In genomic region chr2:61344556-61345131, GRCm38 (mm10) we compare ENCODE assay signal across 8 mouse cellular contexts.
A peak's percentile ranks its signal among the peaks of the same experiment; 100 is the strongest.
DNase-seq lines count a peak whose midpoint lies in the region; ATAC-seq and TF ChIP-seq lines count a peak whose summit lies in the region.

No protein-coding gene starts in this region.

- H3K9ac ChIP-seq in forebrain, embryonic 13.5 days = no peak overlapping the region
- no peak overlapping the region for H3K9ac ChIP-seq in forebrain, embryonic 12.5 days

- H3K27me3 ChIP-seq in forebrain, embryonic 13.5 days = no peaks in the 10 kb centered on the region
- H3K27me3 ChIP-seq in forebrain, embryonic 12.5 days = no peaks in the 10 kb centered on the region
- H3K27me3 ChIP-seq in embryonic facial prominence, embryonic 10.5 days (replicated peaks; ENCODE audit: low read depth, poor library complexity, severe bottlenecking) = no peaks in the 10 kb centered on the region

- H3K9me3 ChIP-seq in forebrain, embryonic 13.5 days (replicated peaks) = no peaks in the 10 kb centered on the region
- H3K9me3 ChIP-seq in forebrain, embryonic 12.5 days = no peaks in the 10 kb centered on the region
- no peaks in the 10 kb centered on the region for H3K9me3 ChIP-seq in embryonic facial prominence, embryonic 10.5 days

- ATAC-seq in forebrain, embryonic 13.5 days = peak; percentile 43; the same call in 1 of the 2 replicates
- ATAC-seq in forebrain, embryonic 12.5 days (ENCODE audit: low FRiP score) = no peak
- ATAC-seq in frontal cortex, adult (ENCODE audit: low TSS enrichment) = peak; percentile 99

- H3K27ac ChIP-seq in forebrain, embryonic 13.5 days = no peak overlapping the region
- H3K27ac ChIP-seq in forebrain, embryonic 12.5 days = no peak overlapping the region
- H3K27ac ChIP-seq in layer of hippocampus, adult 2 months = no peak overlapping the region
- H3K27ac ChIP-seq in embryonic facial prominence, embryonic 10.5 days (replicated peaks) = no peak overlapping the region

- 90% methylated on average over 16 of the region's 16 CpGs for WGBS in forebrain, embryonic 13.5 days
- whole genome bisulfite sequencing in forebrain, embryonic 12.5 days = 92% methylated on average over 16 of the region's 16 CpGs
- 88% methylated on average over 16 of the region's 16 CpGs for WGBS in embryonic facial prominence, embryonic 10.5 days

- no peaks in the 10 kb centered on the region for H3K36me3 ChIP-seq in forebrain, embryonic 13.5 days (ENCODE audit: poor library complexity, severe bottlenecking)
- H3K36me3 ChIP-seq in forebrain, embryonic 12.5 days (replicated peaks) = no peaks in the 10 kb centered on the region
- H3K36me3 ChIP-seq in embryonic facial prominence, embryonic 10.5 days (replicated peaks) = no peaks in the 10 kb centered on the region

- peak; percentile 18 to 22 for DNase-seq in layer of hippocampus, adult 2 months (ENCODE audit: low spot score in 2 of 2)
- peak; percentile 30 to 44 for DNase-seq in lung, postnatal 4 days
- no peak for DNase-seq in embryonic facial prominence, embryonic 10.5 days (ENCODE audit: low spot score)
- no peak for DNase-seq in embryo, embryonic 10.5 days (ENCODE audit: low spot score)
- no peak for DNase-seq in ovary, postnatal 14 days (ENCODE audit: low spot score)

- TF ChIP-seq CTCF in layer of hippocampus, adult 2 months (conservative IDR thresholded peaks at IDR 0.05) = no peak

- no peak overlapping the region for H3K4me2 ChIP-seq in forebrain, embryonic 13.5 days
- H3K4me2 ChIP-seq in forebrain, embryonic 12.5 days = no peak overlapping the region

- no peaks in the 10 kb centered on the region for H3K4me1 ChIP-seq in forebrain, embryonic 13.5 days
- no peaks in the 10 kb centered on the region for H3K4me1 ChIP-seq in forebrain, embryonic 12.5 days
- 0 out of 2 replicates have a peak, but pooled peaks cover 5% of the 10 kb centered on the region for H3K4me1 ChIP-seq in embryonic facial prominence, embryonic 10.5 days

- H3K4me3 ChIP-seq in forebrain, embryonic 13.5 days = no peak overlapping the region
- no peak overlapping the region for H3K4me3 ChIP-seq in forebrain, embryonic 12.5 days (replicated peaks)
- H3K4me3 ChIP-seq in layer of hippocampus, adult 2 months = peak overlapping the region; percentile 40
- H3K4me3 ChIP-seq in embryonic facial prominence, embryonic 10.5 days = no peak overlapping the region

Comparison
In these comparisons a context has a peak if more than half of its experiments do, and no peak if none do; other contexts are left out.
1. DNase-seq: peak in layer of hippocampus, adult 2 months (2 of 2) and lung, postnatal 4 days (2 of 2); none in embryonic facial prominence, embryonic 10.5 days (single experiment), embryo, embryonic 10.5 days (single experiment) and ovary, postnatal 14 days (single experiment).